ENCODE assay signal across 20 mouse cellular contexts in the genomic region with DNA sequence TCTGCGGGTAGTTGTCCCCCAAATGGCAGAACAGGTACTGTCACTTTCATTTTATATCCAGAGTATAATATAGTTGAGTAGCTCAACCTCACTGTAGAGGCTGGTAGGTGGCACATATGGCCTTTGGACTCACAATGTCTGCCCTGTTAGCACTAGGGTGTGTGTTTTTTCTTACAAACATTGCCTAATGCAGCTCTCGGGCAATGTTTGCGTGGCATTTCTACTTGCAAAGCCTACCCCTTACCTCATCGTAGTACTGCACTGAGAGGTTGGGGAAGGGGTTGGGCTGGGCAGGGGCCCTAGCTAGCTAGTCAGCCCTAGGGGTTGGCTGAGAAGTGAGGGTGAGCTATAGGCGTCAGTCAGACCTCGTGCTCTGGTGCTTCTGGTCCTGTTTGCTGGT. TPM values are rescaled to one million over a fixed set of nuclear protein-coding genes. Genes with fewer than 3 reads are reported as not detected.
DNase-seq lines count a peak whose midpoint lies in the region; ATAC-seq and TF ChIP-seq lines count a peak whose summit lies in the region.
"Had no signal": no experiment of that assay in that cellular context is flagged by ENCODE, and none has a peak within 500 bp of the region (broad histone marks: within the 10 kb centered on the region; RNA-seq: fewer than 3 reads in every experiment).

No protein-coding gene starts in this region.

- no peaks in the 10 kb centered on the region for H3K27me3 ChIP-seq in lung, embryonic 14.5 days (ENCODE audit: insufficient read depth, low read length)
- H3K27me3 ChIP-seq in liver, embryonic 11.5 days (replicated peaks; ENCODE audit: control insufficient read depth, insufficient read depth, low read length), result no peaks in the 10 kb centered on the region
- H3K27me3 ChIP-seq in liver, postnatal 0 days (ENCODE audit: insufficient read depth, low read length), result no peaks in the 10 kb centered on the region
- H3K27me3 ChIP-seq in hindbrain, embryonic 10.5 days (ENCODE audit: insufficient read depth, poor library complexity, severe bottlenecking), result no peaks in the 10 kb centered on the region
- H3K27me3 ChIP-seq: embryonic facial prominence, embryonic 15.5 days; hindbrain, embryonic 13.5 days had no signal

- no peaks in the 10 kb centered on the region for H3K36me3 ChIP-seq in lung, embryonic 14.5 days (ENCODE audit: insufficient read depth)
- H3K36me3 ChIP-seq in liver, embryonic 11.5 days (ENCODE audit: control insufficient read depth, insufficient read depth, low read length), result no peaks in the 10 kb centered on the region
- no peaks in the 10 kb centered on the region for H3K36me3 ChIP-seq in liver, postnatal 0 days (replicated peaks; ENCODE audit: insufficient read depth, low read length)
- H3K36me3 ChIP-seq in hindbrain, embryonic 10.5 days, result peaks cover 33% of the 10 kb centered on the region
- H3K36me3 ChIP-seq: embryonic facial prominence, embryonic 15.5 days; hindbrain, embryonic 13.5 days had no signal

- 0 out of 2 replicates have a peak, but pooled peaks have one; percentile 8 for TF ChIP-seq EP300 in liver, postnatal 0 days (IDR thresholded peaks at IDR 0.05; ENCODE audit: low read depth)

- no peak for TF ChIP-seq CTCF in lung, embryonic 14.5 days (IDR thresholded peaks at IDR 0.05; ENCODE audit: low read depth)
- TF ChIP-seq CTCF in liver, postnatal 0 days (IDR thresholded peaks at IDR 0.05; ENCODE audit: low read depth), result no peak

- 76% methylated on average over 6 of the region's 6 CpGs for WGBS in lung, embryonic 14.5 days
- 82% methylated on average over 6 of the region's 6 CpGs for WGBS in liver, embryonic 11.5 days
- 66% methylated on average over 6 of the region's 6 CpGs for WGBS in liver, postnatal 0 days (ENCODE audit: insufficient replicate concordance)
- WGBS in hindbrain, embryonic 10.5 days, result 85% methylated on average over 6 of the region's 6 CpGs

- no peak overlapping the region for H3K4me3 ChIP-seq in lung, embryonic 14.5 days (ENCODE audit: low read depth, low read length)
- H3K4me3 ChIP-seq in liver, embryonic 11.5 days (ENCODE audit: low read depth, low read length), result no peak overlapping the region
- H3K4me3 ChIP-seq in liver, postnatal 0 days (ENCODE audit: low read depth, low read length), result no peak overlapping the region
- H3K4me3 ChIP-seq in hindbrain, embryonic 10.5 days, result no peak overlapping the region
- H3K4me3 ChIP-seq: embryonic facial prominence, embryonic 15.5 days; heart, adult 2 months; hindbrain, embryonic 13.5 days; midbrain, embryonic 10.5 days had no signal

- ATAC-seq in lung, embryonic 14.5 days (ENCODE audit: insufficient read depth), result 0 out of 2 replicates have a peak, but pooled peaks have one; percentile 44
- peak; percentile 72 for ATAC-seq in liver, embryonic 11.5 days (replicated peaks; ENCODE audit: low FRiP score)
- ATAC-seq in liver, postnatal 0 days, result peak; percentile 93
- ATAC-seq: CD4-positive, CD25-positive, alpha-beta regulatory T cell, adult 4 months; forebrain, embryonic 16.5 days; inflammation-experienced regulatory T-cells, adult 6 months had no signal

- no peak overlapping the region for H3K9ac ChIP-seq in lung, embryonic 14.5 days
- H3K9ac ChIP-seq in liver, embryonic 11.5 days (ENCODE audit: low read depth, low read length), result no peak overlapping the region
- H3K9ac ChIP-seq in liver, postnatal 0 days (replicated peaks), result no peak overlapping the region
- H3K9ac ChIP-seq: embryonic facial prominence, embryonic 15.5 days; hindbrain, embryonic 13.5 days had no signal

- H3K4me1 ChIP-seq in lung, embryonic 14.5 days (ENCODE audit: insufficient read depth), result peaks cover 9% of the 10 kb centered on the region
- H3K4me1 ChIP-seq in liver, embryonic 11.5 days (replicated peaks; ENCODE audit: control insufficient read depth, insufficient read depth, low read length), result no peaks in the 10 kb centered on the region
- H3K4me1 ChIP-seq in liver, postnatal 0 days (ENCODE audit: insufficient read depth), result peaks cover 3% of the 10 kb centered on the region; the same call in 1 of the 2 replicates
- H3K4me1 ChIP-seq in hindbrain, embryonic 10.5 days (replicated peaks), result peaks cover 21% of the 10 kb centered on the region

- H3K27ac ChIP-seq in lung, embryonic 14.5 days (ENCODE audit: low read depth), result no peak overlapping the region
- peak overlapping the region; percentile 22; the same call in 1 of the 2 replicates for H3K27ac ChIP-seq in liver, embryonic 11.5 days (ENCODE audit: low read depth, low read length)
- H3K27ac ChIP-seq in liver, postnatal 0 days (ENCODE audit: low read depth), result peak overlapping the region; percentile 55
- no peak overlapping the region for H3K27ac ChIP-seq in hindbrain, embryonic 10.5 days
- H3K27ac ChIP-seq: embryonic facial prominence, embryonic 15.5 days; heart, adult 2 months; hindbrain, embryonic 13.5 days; macrophage; midbrain, embryonic 10.5 days had no signal

- no peak for DNase-seq in lung, embryonic 14.5 days
- DNase-seq in lung, postnatal 25 days (ENCODE audit: low spot score), result no peak
- no peak for DNase-seq in liver, embryonic 11.5 days (ENCODE audit: low spot score)
- DNase-seq in liver, postnatal 0 days, result peak; percentile 37
- DNase-seq in hindbrain, embryonic 10.5 days (ENCODE audit: low spot score), result no peak
- DNase-seq in layer of hippocampus, postnatal 10 days (ENCODE audit: low spot score in 2 of 2), result no peak
- DNase-seq in gastrocnemius, postnatal 10 days, result no peak
- DNase-seq: adrenal gland, postnatal 14 days; cerebellum, adult 2 months; kidney, adult 9 months; kidney, postnatal 36 days; lung, adult 2 months had no signal

- H3K4me2 ChIP-seq in lung, embryonic 14.5 days, result no peak overlapping the region
- no peak overlapping the region for H3K4me2 ChIP-seq in liver, embryonic 11.5 days
- no peak overlapping the region for H3K4me2 ChIP-seq in liver, postnatal 0 days (ENCODE audit: low read depth, low read length)
- H3K4me2 ChIP-seq: embryonic facial prominence, embryonic 15.5 days; hindbrain, embryonic 13.5 days had no signal

- no peaks in the 10 kb centered on the region for H3K9me3 ChIP-seq in lung, embryonic 14.5 days (ENCODE audit: low read depth, low read length)
- no peaks in the 10 kb centered on the region for H3K9me3 ChIP-seq in liver, embryonic 11.5 days (ENCODE audit: control insufficient read depth, low read length)
- H3K9me3 ChIP-seq in liver, postnatal 0 days (ENCODE audit: low read length), result no peaks in the 10 kb centered on the region
- H3K9me3 ChIP-seq in hindbrain, embryonic 10.5 days, result no peaks in the 10 kb centered on the region
- H3K9me3 ChIP-seq: embryonic facial prominence, embryonic 15.5 days; hindbrain, embryonic 13.5 days; midbrain, embryonic 10.5 days had no signal

RNA-seq across cellular contexts. Expression of a gene that starts 18.5 kb away (rescaled TPM):
- 25.4 and 28.5 TPM in 2 replicates for polyA plus RNA-seq in lung, embryonic 14.5 days (2014; fragmentation: Nextera tagmentation; extraction: Ambion mirVana)
- polyA plus RNA-seq in liver, embryonic 11.5 days (2014; fragmentation: Nextera tagmentation; extraction: Ambion mirVana), result 24.0 and 24.5 TPM in 2 replicates
- 17.5 and 19.7 TPM in 2 replicates for polyA plus RNA-seq in liver, postnatal 0 days (2015; fragmentation: Nextera tagmentation; extraction: Ambion mirVana)
- polyA plus RNA-seq in hindbrain, embryonic 10.5 days (2016; fragmentation: Nextera tagmentation; extraction: Ambion mirVana), result 50.7 and 55.5 TPM in 2 replicates
- 100 to 1,000 TPM; 145 to 159 TPM for total RNA-seq in layer of hippocampus, postnatal 10 days (2021)
- 10 to 100 TPM; 60.2 to 81.2 TPM for total RNA-seq in gastrocnemius, postnatal 10 days (2021)

RNA-seq across cellular contexts. Expression of a gene that starts 18.8 kb away (rescaled TPM):
- polyA plus RNA-seq in lung, embryonic 14.5 days (2014; fragmentation: Nextera tagmentation; extraction: Ambion mirVana), result 69.7 and 74.5 TPM in 2 replicates
- 56.4 and 57.7 TPM in 2 replicates for polyA plus RNA-seq in liver, embryonic 11.5 days (2014; fragmentation: Nextera tagmentation; extraction: Ambion mirVana)
- 27.3 and 27.4 TPM in 2 replicates for polyA plus RNA-seq in liver, postnatal 0 days (2015; fragmentation: Nextera tagmentation; extraction: Ambion mirVana)
- polyA plus RNA-seq in hindbrain, embryonic 10.5 days (2016; fragmentation: Nextera tagmentation; extraction: Ambion mirVana), result 65.1 and 71.6 TPM in 2 replicates
- 10 to 100 TPM; 78.9 to 94.2 TPM for total RNA-seq in layer of hippocampus, postnatal 10 days (2021)
- total RNA-seq in gastrocnemius, postnatal 10 days (2021), result 10 to 100 TPM; 15.1 to 19.4 TPM

RNA-seq across cellular contexts. Expression of a gene that starts 59.0 kb away (rescaled TPM):
- polyA plus RNA-seq in lung, embryonic 14.5 days (2014; fragmentation: Nextera tagmentation; extraction: Ambion mirVana), result 34.4 and 35.9 TPM in 2 replicates
- polyA plus RNA-seq in liver, embryonic 11.5 days (2014; fragmentation: Nextera tagmentation; extraction: Ambion mirVana), result 38.3 and 44.4 TPM in 2 replicates
- polyA plus RNA-seq in liver, postnatal 0 days (2015; fragmentation: Nextera tagmentation; extraction: Ambion mirVana), result 12.4 and 14.2 TPM in 2 replicates
- polyA plus RNA-seq in hindbrain, embryonic 10.5 days (2016; fragmentation: Nextera tagmentation; extraction: Ambion mirVana), result 32.9 and 34.6 TPM in 2 replicates
- total RNA-seq in layer of hippocampus, postnatal 10 days (2021), result 10 to 100 TPM; 19.9 to 23.8 TPM
- total RNA-seq in gastrocnemius, postnatal 10 days (2021), result 1 to 10 TPM; 2.4 to 3.8 TPM

Comparison
In these comparisons a context has a peak if more than half of its experiments do, and no peak if none do; other contexts are left out.
1. H3K27ac ChIP-seq: peak in liver, embryonic 11.5 days (single experiment) and liver, postnatal 0 days (single experiment); none in lung, embryonic 14.5 days (single experiment) and hindbrain, embryonic 10.5 days (single experiment).
2. Peak in every context shown above with its lines, with median percentiles within 50 percentile points of each other: ATAC-seq.